Mouse (Mus musculus) thymus, postnatal 0 days (tissue): ENCODE results near the gene Ugcg. TPM values are rescaled to one million over a fixed set of nuclear protein-coding genes. Genes with fewer than 3 reads are reported as not detected.

Experiments
- DNase-seq: peaks from one replicate; pipeline ENCODE4 v3.0.0-alpha.2; 2015; ENCODE audit warnings: low spot score
- polyA plus RNA-seq: library from polyadenylated mRNA; unstranded; fragments of >200 nt; fragmentation: Nextera tagmentation; extraction: Ambion mirVana; gene quantifications from 2 replicates; pipeline ENCODE4 v1.2.1, GENCODE M21; 2015

Ugcg gene
- 21.8 and 29.2 TPM in 2 replicates for polyA plus RNA-seq

- peak; percentile 76 for DNase-seq
Measured at GRCm38 (mm10) chr4:59188802-59189545, at the start of gene Ugcg. Ugcg (plus strand) TSS chr4:59189257.

DNA sequence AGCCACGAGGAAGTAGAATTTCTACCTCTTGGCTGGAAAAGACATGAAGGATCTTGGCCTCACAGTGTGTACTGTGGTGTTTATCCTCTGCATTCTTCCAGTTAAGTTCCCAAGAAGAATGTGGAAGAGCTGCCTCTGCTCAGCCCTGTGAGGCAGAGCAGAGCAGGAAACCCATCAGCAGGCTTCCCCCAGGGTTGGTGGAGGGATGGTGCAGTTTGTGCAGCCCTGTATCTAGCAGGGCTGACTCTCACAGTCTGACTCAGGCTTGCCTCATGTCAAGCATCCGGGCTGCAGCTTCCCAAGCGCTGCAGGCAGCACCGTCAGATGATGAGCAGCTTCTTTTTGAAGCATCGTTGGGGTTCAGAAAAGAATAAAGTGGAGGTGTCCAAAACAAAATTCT, 40.0 kb upstream of the Ugcg start:
- DNase-seq, result no peak

DNA sequence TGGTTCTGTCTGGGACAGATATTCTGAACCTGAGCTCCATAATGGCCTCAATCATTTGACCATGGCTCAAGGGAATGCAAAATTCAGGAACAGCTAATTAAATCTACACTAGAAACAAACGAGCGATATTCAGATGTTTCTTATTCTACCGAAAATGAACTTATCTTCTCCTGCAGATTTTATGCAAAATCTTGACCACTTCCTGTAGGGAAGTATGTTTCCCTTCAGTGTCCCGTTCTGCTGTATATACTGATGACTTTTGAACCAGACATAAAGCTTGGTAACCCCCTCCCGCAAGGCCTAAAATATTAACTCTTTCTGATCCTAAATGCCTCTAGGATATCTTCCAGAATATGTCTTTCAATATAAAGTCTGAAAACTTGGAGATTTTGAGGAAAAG, 38.1 kb upstream of the Ugcg start:
- no peak for DNase-seq

GRCm38 (mm10) chr4:59151953-59152352, 37.1 kb upstream of the Ugcg start:
- no peak for DNase-seq

DNA sequence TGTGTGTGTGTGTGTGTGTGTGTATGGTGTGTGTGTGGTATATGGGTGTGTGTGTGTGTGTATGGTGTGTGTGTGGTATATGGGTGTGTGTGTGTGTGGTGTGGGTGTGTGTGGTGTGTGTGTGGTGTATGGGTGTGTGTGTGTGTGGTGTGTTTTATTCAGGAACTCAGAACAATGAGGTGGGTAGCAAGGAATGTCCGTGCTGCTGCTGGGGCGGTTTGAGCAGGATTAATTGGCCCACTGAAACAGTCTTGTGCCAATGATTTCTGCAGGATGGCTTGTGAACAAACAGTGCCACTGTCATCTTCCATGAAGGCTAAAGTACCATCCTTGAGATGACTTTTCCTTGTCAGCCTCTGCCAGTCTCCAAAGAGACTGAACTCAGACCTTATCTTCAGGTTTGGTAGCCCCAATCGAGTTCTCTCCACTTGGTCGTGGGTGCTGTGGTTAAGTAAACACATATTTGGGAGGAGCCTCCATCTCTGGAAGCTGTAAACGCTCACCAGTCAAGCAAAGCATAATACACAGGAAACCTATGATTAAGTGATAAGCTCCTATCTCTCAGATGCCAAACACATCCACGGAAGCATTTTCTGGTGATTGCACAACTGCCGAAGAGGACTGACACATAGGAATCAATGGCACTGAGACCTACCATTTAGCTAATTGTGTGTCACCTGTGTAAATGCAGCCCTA, 32.0 kb upstream of the Ugcg start:
- DNase-seq, result no peak

DNA sequence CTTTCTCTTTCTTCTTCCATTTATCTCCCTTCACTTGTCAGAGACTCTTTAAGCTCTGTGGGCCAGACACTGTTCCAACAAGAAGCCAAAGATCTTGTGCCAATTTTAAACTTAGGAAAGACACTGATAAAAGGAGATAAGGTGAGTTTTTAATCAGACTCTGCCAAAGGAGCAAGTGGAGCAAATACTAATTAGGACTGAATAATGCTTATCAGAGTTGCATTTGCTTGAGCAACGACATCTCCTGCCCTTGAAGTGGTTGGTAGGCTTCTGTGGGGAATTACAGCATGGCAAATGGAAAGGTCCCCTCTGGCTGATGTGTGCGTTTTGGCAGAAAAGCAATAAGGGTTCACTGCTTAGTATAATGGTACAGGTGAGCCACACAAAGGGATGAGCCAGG, 31.4 kb upstream of the Ugcg start:
- no peak for DNase-seq

- DNase-seq, result no peak
Measured at GRCm38 (mm10) chr4:59160289-59160688, 28.8 kb upstream of the Ugcg start.

- no peak for DNase-seq
Measured at GRCm38 (mm10) chr4:59160959-59161670, 27.9 kb upstream of the Ugcg start.

DNA sequence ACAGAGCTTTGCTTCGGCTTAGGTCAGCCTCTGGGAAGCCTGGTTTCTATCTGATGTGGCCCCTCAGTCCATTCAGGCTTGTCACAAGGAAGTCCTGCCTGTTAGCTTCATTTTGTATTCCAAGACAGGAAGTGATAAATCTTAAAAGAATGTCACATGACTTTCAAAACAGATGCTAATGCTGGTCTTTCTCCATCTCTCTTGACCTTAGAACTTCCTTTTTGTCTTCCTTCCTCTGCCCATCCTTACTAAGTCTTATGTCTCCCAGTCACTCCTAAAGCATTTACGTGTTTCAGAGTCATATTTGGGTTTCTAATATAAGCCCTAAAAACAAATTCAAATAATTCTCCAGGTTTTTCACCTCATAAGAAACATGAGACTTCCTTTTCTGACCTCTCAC, 25.0 kb upstream of the Ugcg start:
- DNase-seq, result no peak

DNA sequence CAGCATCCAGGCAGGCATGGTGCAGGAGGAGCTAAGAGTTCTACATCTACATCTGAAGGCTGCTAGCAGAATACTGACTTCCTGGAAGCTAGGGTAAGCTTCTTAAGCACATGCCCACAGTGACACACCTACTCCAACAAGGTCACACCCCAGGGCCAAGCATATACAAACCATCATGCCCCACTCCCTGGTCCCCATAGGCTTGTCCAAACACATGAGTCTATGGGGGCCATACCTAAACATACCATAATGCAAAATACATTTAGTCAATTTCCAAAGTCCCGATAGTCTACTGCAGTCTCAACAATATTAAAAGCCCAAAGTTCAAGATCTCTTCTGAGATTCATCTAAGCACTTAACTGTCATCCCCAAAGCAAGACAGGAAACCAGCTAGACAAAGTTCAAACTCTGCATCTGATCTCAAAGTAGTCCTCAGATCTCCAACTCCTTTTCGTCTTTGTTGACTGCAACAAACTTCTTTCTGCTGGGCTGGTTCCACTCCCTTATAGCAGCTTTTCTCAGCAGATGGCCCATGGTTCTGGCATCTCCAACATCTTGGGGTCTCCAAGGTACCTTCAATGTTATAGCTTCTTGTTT, 21.7 kb upstream of the Ugcg start:
- DNase-seq, result peak; percentile 70

DNA sequence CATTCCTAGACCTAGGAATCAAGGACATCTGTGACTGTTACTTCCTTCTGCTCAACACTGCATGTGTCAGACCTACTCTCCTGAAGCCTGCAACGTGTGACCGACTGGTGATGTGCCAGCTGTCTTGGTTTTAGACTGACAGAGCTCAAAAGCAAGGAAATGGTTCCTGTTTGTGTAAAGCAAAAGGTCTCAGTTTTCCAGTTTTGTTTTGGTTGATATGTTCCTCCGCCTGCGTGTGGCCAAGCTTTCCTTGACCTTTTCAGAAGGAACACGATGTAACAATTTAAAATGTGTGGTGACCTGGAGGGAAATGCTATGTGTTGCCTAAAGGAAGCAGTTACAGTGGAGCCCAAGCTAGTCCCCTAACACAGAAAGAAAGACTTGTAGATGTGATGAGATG, 19.1 kb upstream of the Ugcg start:
- peak; percentile 39 for DNase-seq

DNA sequence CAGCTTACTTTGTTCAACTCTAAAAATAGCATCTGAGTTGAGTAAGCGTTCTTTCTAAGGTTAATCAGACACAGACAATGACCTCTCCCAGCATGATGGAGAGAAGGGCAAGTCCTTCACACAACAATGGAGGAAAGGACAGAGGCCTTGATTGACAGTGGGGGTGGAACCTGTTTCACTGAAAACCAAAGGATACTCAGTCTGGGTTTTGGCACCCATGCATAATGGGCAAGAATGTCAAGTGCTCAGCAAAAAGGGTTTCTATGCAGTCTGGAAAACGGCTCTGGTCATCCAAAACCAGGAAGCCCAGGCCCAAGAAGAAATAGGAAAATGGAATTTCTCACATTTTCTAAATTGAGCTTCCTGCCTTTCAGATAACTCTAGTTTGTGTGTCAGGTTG, 16.4 kb upstream of the Ugcg start:
- no peak for DNase-seq

GRCm38 (mm10) chr4:59173181-59173922, 15.7 kb upstream of the Ugcg start:
- DNase-seq, result no peak

- no peak for DNase-seq
Measured at GRCm38 (mm10) chr4:59175003-59175402, 14.1 kb upstream of the Ugcg start.

DNA sequence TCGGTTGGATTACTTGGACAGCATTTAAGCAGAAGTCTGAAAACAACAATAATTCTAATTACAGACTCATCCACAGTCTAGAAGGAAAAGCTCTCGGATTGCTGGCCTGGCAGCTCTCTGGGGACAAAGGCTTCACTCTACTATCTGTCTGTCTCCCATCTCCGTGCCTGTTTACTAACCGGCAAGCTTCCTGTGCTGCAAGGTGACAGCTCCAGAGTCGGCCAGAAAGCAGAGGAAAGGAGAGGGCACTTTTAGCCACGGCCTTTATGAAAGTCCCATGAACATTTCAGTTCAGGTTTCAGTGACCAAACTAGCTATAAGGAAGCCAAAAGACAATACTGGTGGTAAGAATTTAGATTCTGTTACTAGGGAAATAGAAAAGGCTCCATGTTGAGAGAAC, 13.1 kb upstream of the Ugcg start:
- DNase-seq, result no peak

GRCm38 (mm10) chr4:59177566-59177965, 11.5 kb upstream of the Ugcg start:
- DNase-seq, result no peak

GRCm38 (mm10) chr4:59181320-59182271, 7.5 kb upstream of the Ugcg start:
- DNase-seq, result no peak

DNA sequence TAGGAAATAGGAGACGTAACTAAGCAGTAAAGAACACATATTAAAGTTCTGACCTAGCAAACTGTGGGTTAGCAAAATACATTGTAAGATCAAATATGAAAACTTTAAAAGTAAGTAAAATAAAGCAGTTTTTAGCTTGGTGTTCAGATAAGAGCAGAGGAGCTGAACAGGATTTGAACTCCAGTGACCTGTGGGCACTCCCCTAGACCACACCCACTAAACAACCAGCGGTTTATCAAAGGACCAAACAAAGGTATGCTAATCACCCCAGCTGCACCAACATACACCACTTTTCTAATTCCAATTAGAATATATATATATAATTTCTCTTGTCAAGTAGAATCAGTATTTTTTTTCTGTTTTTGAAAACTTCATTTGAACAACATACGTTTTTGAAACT, 3.4 kb upstream of the Ugcg start:
- DNase-seq, result no peak

DNA sequence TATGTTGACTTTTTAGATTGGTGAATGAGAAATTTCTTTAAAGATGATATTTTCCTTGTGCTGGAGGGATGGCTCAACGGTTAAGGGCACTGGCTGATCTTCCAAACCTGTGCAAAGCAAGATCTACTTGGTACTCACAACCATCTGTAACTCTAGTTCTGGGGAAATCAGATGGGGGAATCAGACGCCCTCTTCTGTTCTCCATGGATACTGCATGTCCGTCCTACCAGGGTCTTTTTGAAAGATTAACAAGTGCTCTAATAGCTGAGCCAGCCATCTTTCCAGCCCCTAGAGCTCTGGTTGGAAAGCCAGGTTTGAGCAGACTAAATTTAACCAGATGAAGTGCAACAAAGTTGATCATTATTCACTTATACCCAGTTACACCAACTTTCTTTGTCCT, 1.8 kb upstream of the Ugcg start:
- DNase-seq, result peak; percentile 61

DNA sequence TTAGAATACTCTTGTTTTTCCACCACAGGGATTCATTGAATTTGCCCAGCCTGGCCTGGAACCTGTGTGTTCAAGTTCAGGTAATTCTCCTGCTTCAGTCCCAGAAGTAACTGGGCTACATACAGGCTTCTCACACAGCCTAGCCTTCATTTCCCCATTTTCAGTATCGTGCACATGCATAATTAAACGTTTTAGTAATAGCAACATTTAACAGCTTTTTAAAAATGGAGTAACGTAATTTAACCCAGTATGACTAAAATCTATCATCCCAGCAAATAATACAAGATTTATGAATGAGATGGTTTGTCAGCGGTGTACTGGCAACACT, 619 bp upstream of the Ugcg start:
- no peak for DNase-seq
